Mouse (Mus musculus): ENCODE results near the gene Cald1. TPM values are rescaled to one million over a fixed set of nuclear protein-coding genes. Genes with fewer than 3 reads are reported as not detected.

The Cald1 gene
- polyA plus RNA-seq, 1 experiment, result 403 TPM

- Histone ChIP-seq H3K36me3 (ENCODE audit: control insufficient read depth, insufficient read depth, low read length, poor library complexity, severe bottlenecking) (no peaks in the 10 kb centered on the region), H3K9me3 (replicated peaks; ENCODE audit: control insufficient read depth, insufficient read depth, low read length, poor library complexity, severe bottlenecking) (no peaks in the 10 kb centered on the region), H3K4me1 (ENCODE audit: control insufficient read depth, insufficient read depth, low read length) (no peaks in the 10 kb centered on the region), H3K27ac (ENCODE audit: insufficient read depth, low read length) (no peak overlapping the region), H3K27me3 (ENCODE audit: control insufficient read depth, insufficient read depth, low read length, poor library complexity, severe bottlenecking) (no peaks in the 10 kb centered on the region), H3K9ac (ENCODE audit: low read depth, poor library complexity, severe bottlenecking) (no peak overlapping the region), H3K4me3 (ENCODE audit: low read depth, low read length) (no peak overlapping the region)
- TF ChIP-seq EP300 (IDR thresholded peaks at IDR 0.05; ENCODE audit: insufficient read depth, low read depth, low read length) (no peak), CTCF (IDR thresholded peaks at IDR 0.05; ENCODE audit: low read depth, low read length) (no peak), POLR2A (IDR thresholded peaks at IDR 0.05; ENCODE audit: insufficient read depth, low read length) (no peak)
These were observed 35.5 kb downstream of the Cald1 start for GRCm38 (mm10) chr6:34633776-34634175.

- Histone ChIP-seq H3K36me3 (ENCODE audit: control insufficient read depth, insufficient read depth, low read length, poor library complexity, severe bottlenecking) (no peaks in the 10 kb centered on the region), H3K4me3 (ENCODE audit: low read depth, low read length) (no peak overlapping the region), H3K27me3 (ENCODE audit: control insufficient read depth, insufficient read depth, low read length, poor library complexity, severe bottlenecking) (no peaks in the 10 kb centered on the region), H3K27ac (ENCODE audit: insufficient read depth, low read length) (no peak overlapping the region), H3K9me3 (replicated peaks; ENCODE audit: control insufficient read depth, insufficient read depth, low read length, poor library complexity, severe bottlenecking) (no peaks in the 10 kb centered on the region), H3K4me1 (ENCODE audit: control insufficient read depth, insufficient read depth, low read length) (no peaks in the 10 kb centered on the region), H3K9ac (ENCODE audit: low read depth, poor library complexity, severe bottlenecking) (no peak overlapping the region)
- TF ChIP-seq EP300 (IDR thresholded peaks at IDR 0.05; ENCODE audit: insufficient read depth, low read depth, low read length), result no peak
- no peak for TF ChIP-seq CTCF (IDR thresholded peaks at IDR 0.05; ENCODE audit: low read depth, low read length)
- TF ChIP-seq POLR2A (IDR thresholded peaks at IDR 0.05; ENCODE audit: insufficient read depth, low read length), result no peak
These were observed 39.5 kb downstream of the Cald1 start for GRCm38 (mm10) chr6:34637588-34638438.

GRCm38 (mm10) chr6:34638667-34639066 lies 40.4 kb downstream of the Cald1 start:
- H3K4me1 ChIP-seq (ENCODE audit: control insufficient read depth, insufficient read depth, low read length), result no peaks in the 10 kb centered on the region
- no peak overlapping the region for H3K9ac ChIP-seq (ENCODE audit: low read depth, poor library complexity, severe bottlenecking)
- TF ChIP-seq POLR2A (IDR thresholded peaks at IDR 0.05; ENCODE audit: insufficient read depth, low read length) (no peak), CTCF (IDR thresholded peaks at IDR 0.05; ENCODE audit: low read depth, low read length) (no peak), EP300 (IDR thresholded peaks at IDR 0.05; ENCODE audit: insufficient read depth, low read depth, low read length) (no peak)
- no peak overlapping the region for H3K27ac ChIP-seq (ENCODE audit: insufficient read depth, low read length)
- no peaks in the 10 kb centered on the region for H3K36me3 ChIP-seq (ENCODE audit: control insufficient read depth, insufficient read depth, low read length, poor library complexity, severe bottlenecking)
- no peaks in the 10 kb centered on the region for H3K27me3 ChIP-seq (ENCODE audit: control insufficient read depth, insufficient read depth, low read length, poor library complexity, severe bottlenecking)
- H3K9me3 ChIP-seq (replicated peaks; ENCODE audit: control insufficient read depth, insufficient read depth, low read length, poor library complexity, severe bottlenecking), result no peaks in the 10 kb centered on the region
- no peak overlapping the region for H3K4me3 ChIP-seq (ENCODE audit: low read depth, low read length)

- Histone ChIP-seq H3K4me3 (ENCODE audit: low read depth, low read length) (no peak overlapping the region), H3K9me3 (replicated peaks; ENCODE audit: control insufficient read depth, insufficient read depth, low read length, poor library complexity, severe bottlenecking) (no peaks in the 10 kb centered on the region), H3K4me1 (ENCODE audit: control insufficient read depth, insufficient read depth, low read length) (no peaks in the 10 kb centered on the region), H3K27ac (ENCODE audit: insufficient read depth, low read length) (no peak overlapping the region), H3K36me3 (ENCODE audit: control insufficient read depth, insufficient read depth, low read length, poor library complexity, severe bottlenecking) (no peaks in the 10 kb centered on the region), H3K9ac (ENCODE audit: low read depth, poor library complexity, severe bottlenecking) (no peak overlapping the region), H3K27me3 (ENCODE audit: control insufficient read depth, insufficient read depth, low read length, poor library complexity, severe bottlenecking) (no peaks in the 10 kb centered on the region)
- TF ChIP-seq CTCF (IDR thresholded peaks at IDR 0.05; ENCODE audit: low read depth, low read length), result no peak
- TF ChIP-seq POLR2A (IDR thresholded peaks at IDR 0.05; ENCODE audit: insufficient read depth, low read length), result no peak
- no peak for TF ChIP-seq EP300 (IDR thresholded peaks at IDR 0.05; ENCODE audit: insufficient read depth, low read depth, low read length)
These were observed 41.9 kb downstream of the Cald1 start for GRCm38 (mm10) chr6:34640226-34640625.

GRCm38 (mm10) chr6:34641081-34641480 lies 42.8 kb downstream of the Cald1 start:
- TF ChIP-seq POLR2A (IDR thresholded peaks at IDR 0.05; ENCODE audit: insufficient read depth, low read length) (no peak), CTCF (IDR thresholded peaks at IDR 0.05; ENCODE audit: low read depth, low read length) (no peak), EP300 (IDR thresholded peaks at IDR 0.05; ENCODE audit: insufficient read depth, low read depth, low read length) (no peak)
- H3K9ac ChIP-seq (ENCODE audit: low read depth, poor library complexity, severe bottlenecking), result no peak overlapping the region
- no peaks in the 10 kb centered on the region for H3K27me3 ChIP-seq (ENCODE audit: control insufficient read depth, insufficient read depth, low read length, poor library complexity, severe bottlenecking)
- H3K36me3 ChIP-seq (ENCODE audit: control insufficient read depth, insufficient read depth, low read length, poor library complexity, severe bottlenecking), result no peaks in the 10 kb centered on the region
- no peaks in the 10 kb centered on the region for H3K9me3 ChIP-seq (replicated peaks; ENCODE audit: control insufficient read depth, insufficient read depth, low read length, poor library complexity, severe bottlenecking)
- no peaks in the 10 kb centered on the region for H3K4me1 ChIP-seq (ENCODE audit: control insufficient read depth, insufficient read depth, low read length)
- H3K27ac ChIP-seq (ENCODE audit: insufficient read depth, low read length), result no peak overlapping the region
- H3K4me3 ChIP-seq (ENCODE audit: low read depth, low read length), result no peak overlapping the region

GRCm38 (mm10) chr6:34642075-34642547 lies 43.8 kb downstream of the Cald1 start:
- Histone ChIP-seq H3K4me3 (ENCODE audit: low read depth, low read length) (no peak overlapping the region), H3K9ac (ENCODE audit: low read depth, poor library complexity, severe bottlenecking) (no peak overlapping the region), H3K36me3 (ENCODE audit: control insufficient read depth, insufficient read depth, low read length, poor library complexity, severe bottlenecking) (no peaks in the 10 kb centered on the region), H3K4me1 (ENCODE audit: control insufficient read depth, insufficient read depth, low read length) (no peaks in the 10 kb centered on the region), H3K27ac (ENCODE audit: insufficient read depth, low read length) (no peak overlapping the region), H3K27me3 (ENCODE audit: control insufficient read depth, insufficient read depth, low read length, poor library complexity, severe bottlenecking) (no peaks in the 10 kb centered on the region), H3K9me3 (replicated peaks; ENCODE audit: control insufficient read depth, insufficient read depth, low read length, poor library complexity, severe bottlenecking) (no peaks in the 10 kb centered on the region)
- no peak for TF ChIP-seq POLR2A (IDR thresholded peaks at IDR 0.05; ENCODE audit: insufficient read depth, low read length)

Measured in ES-Bruce4 (cell line).